ENCODE assay signal across 8 mouse cellular contexts in genomic region chr4:119536615-119537014, GRCm38 (mm10). TPM values are rescaled to one million over a fixed set of nuclear protein-coding genes. Genes with fewer than 3 reads are reported as not detected.
DNase-seq lines count a peak whose midpoint lies in the region; ATAC-seq and TF ChIP-seq lines count a peak whose summit lies in the region.
"Not testable (repeated sequence)": the region's sequence is repeated elsewhere in the genome, so short reads cannot be mapped to it uniquely, and the experiment has no call there.

Gene Foxj3, plus strand, starts transcription at chr4:119537004.

- H3K36me3 ChIP-seq in CH12.LX (replicated peaks in 1 of 2; ENCODE audit: control insufficient read depth in 1 of 2, insufficient read depth in 1 of 2, low read length in 1 of 2); forebrain, embryonic 16.5 days (ENCODE audit: control insufficient read depth, insufficient read depth); heart, embryonic 12.5 days; hindbrain, embryonic 16.5 days (ENCODE audit: control insufficient read depth, insufficient read depth, low read length); lung, embryonic 14.5 days (ENCODE audit: insufficient read depth); neural tube, embryonic 11.5 days (ENCODE audit: control insufficient read depth, insufficient read depth, low read length): not testable (repeated sequence)

- DNase-seq in CH12.LX (ENCODE audit: extremely low read depth); cerebellum, adult 2 months; layer of hippocampus, postnatal 36 days; lung, embryonic 14.5 days; neural tube, embryonic 11.5 days (ENCODE audit: low spot score): not testable (repeated sequence)

- H3K79me2 ChIP-seq in CH12.LX (replicated peaks; ENCODE audit: control insufficient read depth, extremely low read depth, insufficient read depth, poor library complexity, severe bottlenecking) = peaks cover 18% of the 10 kb centered on the region

- not testable (repeated sequence) for H3K4me3 ChIP-seq in CH12.LX (replicated peaks in 1 of 3; ENCODE audit: low read depth in 2 of 3, low read length in 2 of 3, poor library complexity in 1 of 3); cerebellum, adult 2 months (replicated peaks; ENCODE audit: insufficient read depth, low read depth, low read length); forebrain, embryonic 16.5 days (replicated peaks; ENCODE audit: low read length); heart, embryonic 12.5 days; hindbrain, embryonic 16.5 days (ENCODE audit: low read length); lung, embryonic 14.5 days (ENCODE audit: low read depth, low read length); neural tube, embryonic 11.5 days (ENCODE audit: low read depth, low read length)

- ATAC-seq in forebrain, embryonic 16.5 days; heart, embryonic 12.5 days (ENCODE audit: insufficient number of reproducible peaks, low FRiP score); hindbrain, embryonic 16.5 days; lung, embryonic 14.5 days (ENCODE audit: insufficient read depth); neural tube, embryonic 11.5 days (ENCODE audit: insufficient read depth, low FRiP score, low TSS enrichment): not testable (repeated sequence)

- TF ChIP-seq EP300 in CH12.LX (IDR thresholded peaks at IDR 0.05; ENCODE audit: low read length) = not testable (repeated sequence)

- in situ Hi-C loops in CH12.LX (cut with MboI; ENCODE audit: low pct_ligation_motif_present, low pct_unique_long_range_greater_than_20kb, low sequenced_read_pairs) = loop anchor here (10.0 kb wide), 2 partner anchors 102 to 292 kb away; no protein-coding TSS in a partner anchor

- not testable (repeated sequence) for TF ChIP-seq CTCF in CH12.LX (conservative IDR thresholded peaks at IDR 0.05 in 1 of 2, IDR thresholded peaks at IDR 0.05 in 1 of 2; ENCODE audit: low read depth in 2 of 2, low read length in 2 of 2); cerebellum, adult 2 months (IDR thresholded peaks at IDR 0.05; ENCODE audit: borderline replicate concordance, insufficient read depth, low read depth, low read length); lung, embryonic 14.5 days (IDR thresholded peaks at IDR 0.05; ENCODE audit: low read depth)

- WGBS in cerebellum, adult 2 months = 92% methylated on average over 4 of the region's 4 CpGs
- WGBS in forebrain, embryonic 16.5 days = 94% methylated on average over 4 of the region's 4 CpGs
- WGBS in heart, embryonic 12.5 days = 82% methylated on average over 4 of the region's 4 CpGs
- 92% methylated on average over 4 of the region's 4 CpGs for WGBS in hindbrain, embryonic 16.5 days
- WGBS in lung, embryonic 14.5 days = 77% methylated on average over 4 of the region's 4 CpGs
- 87% methylated on average over 4 of the region's 4 CpGs for WGBS in neural tube, embryonic 11.5 days

- dilution Hi-C loops in CH12.LX (cut with MboI; ENCODE audit: extremely low pct_ligation_motif_present, extremely low pct_unique_long_range_greater_than_20kb, low sequenced_read_pairs) = not testable (repeated sequence)

- not testable (repeated sequence) for H3K27me3 ChIP-seq in CH12.LX (replicated peaks); cerebellum, adult 2 months (ENCODE audit: control insufficient read depth, insufficient read depth, low read length); forebrain, embryonic 16.5 days (replicated peaks; ENCODE audit: control insufficient read depth, insufficient read depth, low read length); heart, embryonic 12.5 days (replicated peaks); hindbrain, embryonic 16.5 days (replicated peaks; ENCODE audit: control insufficient read depth, insufficient read depth, low read length); lung, embryonic 14.5 days (ENCODE audit: insufficient read depth, low read length); neural tube, embryonic 11.5 days (ENCODE audit: control insufficient read depth, insufficient read depth, low read length)

- TF ChIP-seq POLR2A in CH12.LX (IDR thresholded peaks at IDR 0.05; ENCODE audit: low read depth, low read length); cerebellum, adult 2 months (IDR thresholded peaks at IDR 0.05; ENCODE audit: borderline replicate concordance, insufficient read depth, low read length): not testable (repeated sequence)

- H3K9me3 ChIP-seq in CH12.LX (replicated peaks; ENCODE audit: low read length); forebrain, embryonic 16.5 days (ENCODE audit: control insufficient read depth, low read length); heart, embryonic 12.5 days (replicated peaks); hindbrain, embryonic 16.5 days (ENCODE audit: control insufficient read depth, low read length); lung, embryonic 14.5 days (ENCODE audit: low read depth, low read length); neural tube, embryonic 11.5 days (ENCODE audit: control insufficient read depth, low read length): not testable (repeated sequence)

- not testable (repeated sequence) for H3K9ac ChIP-seq in CH12.LX (ENCODE audit: insufficient read depth, low read depth); forebrain, embryonic 16.5 days (replicated peaks; ENCODE audit: low read depth, low read length); heart, embryonic 12.5 days; hindbrain, embryonic 16.5 days (ENCODE audit: low read depth, low read length); lung, embryonic 14.5 days; neural tube, embryonic 11.5 days (ENCODE audit: low read length)

- H3K4me2 ChIP-seq in CH12.LX (ENCODE audit: insufficient read depth, low read depth, poor library complexity, severe bottlenecking); forebrain, embryonic 16.5 days (ENCODE audit: low read length); heart, embryonic 12.5 days; hindbrain, embryonic 16.5 days (ENCODE audit: low read length); lung, embryonic 14.5 days; neural tube, embryonic 11.5 days (ENCODE audit: low read depth): not testable (repeated sequence)

- not testable (repeated sequence) for H3K27ac ChIP-seq in CH12.LX (ENCODE audit: insufficient read depth, low read depth); cerebellum, adult 2 months (ENCODE audit: insufficient read depth, low read length); forebrain, embryonic 16.5 days (ENCODE audit: low read length); heart, embryonic 12.5 days (ENCODE audit: poor library complexity, severe bottlenecking); hindbrain, embryonic 16.5 days (ENCODE audit: low read depth, low read length); lung, embryonic 14.5 days (ENCODE audit: low read depth); neural tube, embryonic 11.5 days (ENCODE audit: low read depth, low read length)

- peaks cover 0 to 18% of the 10 kb centered on the region in 2 experiments; a peak in 2 of 4 replicates for H3K4me1 ChIP-seq in CH12.LX (ENCODE audit: control insufficient read depth in 1 of 2, insufficient read depth in 2 of 2)
- not testable (repeated sequence) for H3K4me1 ChIP-seq in cerebellum, adult 2 months (ENCODE audit: control insufficient read depth, insufficient read depth, low read length); lung, embryonic 14.5 days (ENCODE audit: insufficient read depth); neural tube, embryonic 11.5 days (ENCODE audit: control insufficient read depth, insufficient read depth, low read length)
- peaks cover 15% of the 10 kb centered on the region for H3K4me1 ChIP-seq in forebrain, embryonic 16.5 days (replicated peaks; ENCODE audit: control insufficient read depth, insufficient read depth, low read length)
- H3K4me1 ChIP-seq in heart, embryonic 12.5 days (replicated peaks) = peaks cover 12% of the 10 kb centered on the region; the same call in 1 of the 2 replicates
- peaks cover 16% of the 10 kb centered on the region for H3K4me1 ChIP-seq in hindbrain, embryonic 16.5 days (ENCODE audit: control insufficient read depth, insufficient read depth, low read depth, low read length)

- TF ChIP-seq RAD21 in CH12.LX (IDR thresholded peaks at IDR 0.05; ENCODE audit: low read depth, low read length) = not testable (repeated sequence)

RNA-seq across cellular contexts. Expression of gene Foxj3, which starts in this region (rescaled TPM):
- 13.4 and 14.5 TPM in 2 replicates for total RNA-seq in CH12.LX (2012; rRNA removed)
- total RNA-seq in CH12.LX (2014; rRNA removed) = 12.9 and 15.3 TPM in 2 replicates
- polyA plus RNA-seq in CH12.LX (2012; ENCODE audit: insufficient read length, low read depth) = 29.3 and 33.9 TPM in 2 replicates
- polyA plus RNA-seq in cerebellum, adult 2 months (2012; rRNA removed) = 32.3 and 34.9 TPM in 2 replicates
- polyA plus RNA-seq in forebrain, embryonic 16.5 days (2015; fragmentation: Nextera tagmentation; extraction: Ambion mirVana) = 39.0 and 41.4 TPM in 2 replicates
- 28.4 and 29.9 TPM in 2 replicates for polyA plus RNA-seq in heart, embryonic 12.5 days (2016; fragmentation: Nextera tagmentation; extraction: Ambion mirVana)
- 25.7 and 32.6 TPM in 2 replicates for polyA plus RNA-seq in hindbrain, embryonic 16.5 days (2015; fragmentation: Nextera tagmentation; extraction: Ambion mirVana)
- total RNA-seq in layer of hippocampus, postnatal 36 days (2021) = 10 to 100 TPM; 63.6 to 72.9 TPM
- polyA plus RNA-seq in lung, embryonic 14.5 days (2014; fragmentation: Nextera tagmentation; extraction: Ambion mirVana) = 26.4 and 28.5 TPM in 2 replicates
- 21.4 and 22.6 TPM in 2 replicates for polyA plus RNA-seq in neural tube, embryonic 11.5 days (2014; fragmentation: Nextera tagmentation; extraction: Ambion mirVana)
